Mouse (Mus musculus): ENCODE measurements around the gene Dcn.

Dcn gene

DNA sequence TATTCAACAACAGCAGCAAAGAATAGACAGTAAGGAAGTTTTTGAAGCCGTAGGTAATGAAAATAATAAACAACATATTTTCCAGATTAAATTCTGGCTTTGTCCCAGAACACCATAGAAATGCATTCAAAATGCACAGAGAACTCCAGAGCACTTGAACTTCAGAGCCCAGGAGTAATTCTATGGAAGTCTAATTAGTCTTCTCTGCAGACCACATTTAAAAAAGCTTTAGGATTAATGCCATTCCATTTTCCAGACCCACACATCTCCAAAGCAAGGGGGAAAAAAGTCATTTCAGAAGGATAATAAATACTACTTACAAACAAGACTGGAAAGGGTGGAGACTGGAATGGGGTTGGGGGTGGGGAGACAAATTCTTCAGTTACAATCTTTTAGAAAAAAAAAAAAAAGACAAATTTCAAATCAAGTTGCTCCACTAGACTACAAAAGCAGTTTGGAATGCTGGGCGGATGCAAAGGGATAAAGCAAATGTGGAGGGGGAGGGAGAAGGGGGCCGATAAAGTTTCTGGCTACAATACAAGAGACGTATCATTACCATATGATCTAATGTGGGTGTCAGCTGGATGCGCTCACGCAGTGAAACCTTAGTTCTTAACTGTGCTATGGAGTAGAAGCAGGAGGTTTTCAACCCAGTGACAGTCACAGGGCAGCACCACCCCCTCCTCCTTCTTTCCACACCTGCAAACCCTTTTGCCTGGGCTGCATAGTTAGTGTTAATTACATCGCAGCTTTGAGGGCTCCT, at the start of gene Dcn:
Gene Dcn, plus strand, starts transcription at position 606 of the 763 bp plus-strand sequence.
- DNase-seq (ENCODE audit: low read depth): no peak

GRCm38 (mm10) chr10:97436662-97437061, 42.7 kb upstream of the Dcn start:
- no peak for DNase-seq (ENCODE audit: low read depth)

DNA sequence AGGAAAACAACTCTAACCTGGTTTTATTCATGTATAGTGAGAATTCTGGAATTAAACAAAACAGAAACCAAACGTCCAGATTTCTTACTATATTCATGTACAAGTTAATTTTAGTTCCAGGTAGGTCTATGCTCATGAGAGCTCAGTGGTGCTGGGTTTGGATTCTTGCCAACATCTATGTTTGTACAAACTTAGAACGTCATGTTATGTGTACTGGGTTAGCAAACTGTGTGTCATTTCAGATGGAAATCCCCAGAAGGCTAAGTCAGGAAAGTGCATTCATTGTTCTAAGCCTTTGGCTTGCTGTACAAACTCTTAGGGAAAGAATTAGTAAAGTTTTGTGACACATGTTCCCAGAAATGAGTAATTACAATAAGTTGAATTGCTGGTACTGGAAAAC, 37.1 kb upstream of the Dcn start:
- DNase-seq (ENCODE audit: low read depth): no peak

DNA sequence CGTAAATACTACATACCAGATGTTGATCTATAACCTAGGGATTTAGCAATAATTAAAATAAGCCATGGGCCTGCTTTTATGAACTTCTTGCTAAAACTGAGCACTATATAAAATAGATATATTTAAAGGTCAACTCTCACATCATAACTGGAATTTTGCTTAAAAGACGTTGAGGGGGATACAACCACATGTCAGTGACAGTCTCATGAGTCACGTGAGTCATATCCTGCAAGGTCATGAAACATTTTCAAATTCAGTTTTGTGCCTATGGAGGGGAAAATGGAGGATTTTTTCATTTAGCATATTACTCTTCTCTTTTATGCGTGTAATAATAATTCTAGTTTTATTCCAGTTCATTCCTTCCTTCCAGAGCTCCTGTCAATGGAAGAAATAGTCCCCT, 32.9 kb upstream of the Dcn start:
- DNase-seq (ENCODE audit: low read depth): no peak

GRCm38 (mm10) chr10:97452886-97453285, 26.5 kb upstream of the Dcn start:
- DNase-seq (ENCODE audit: low read depth): no peak

GRCm38 (mm10) chr10:97453529-97453928, 25.9 kb upstream of the Dcn start:
- no peak for DNase-seq (ENCODE audit: low read depth)

- no peak for DNase-seq (ENCODE audit: low read depth)
Measured at GRCm38 (mm10) chr10:97456993-97457392, 22.4 kb upstream of the Dcn start.

DNA sequence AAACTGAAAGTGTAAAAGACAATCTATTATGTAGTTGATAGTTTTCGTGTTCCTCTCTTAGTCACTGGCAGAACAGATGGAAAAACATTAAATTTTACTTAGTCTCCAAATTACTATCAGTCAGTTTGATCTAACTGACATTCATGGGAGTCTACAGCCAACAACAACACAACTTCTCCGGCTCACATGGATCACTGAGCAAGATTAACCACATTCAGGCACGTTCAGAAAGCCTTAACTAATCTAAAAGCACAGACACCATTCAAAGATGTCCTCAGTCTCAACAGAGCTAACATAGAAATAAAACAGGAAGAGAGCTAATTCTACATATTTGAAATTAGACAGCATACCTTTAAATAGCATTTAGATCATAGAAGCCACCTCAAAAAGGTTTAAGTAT, 12.6 kb upstream of the Dcn start:
- DNase-seq (ENCODE audit: low read depth): no peak

GRCm38 (mm10) chr10:97469411-97470140, 9.8 kb upstream of the Dcn start:
- no peak for DNase-seq (ENCODE audit: low read depth)

GRCm38 (mm10) chr10:97475460-97475859, 3.9 kb upstream of the Dcn start:
- no peak for DNase-seq (ENCODE audit: low read depth)

DNA sequence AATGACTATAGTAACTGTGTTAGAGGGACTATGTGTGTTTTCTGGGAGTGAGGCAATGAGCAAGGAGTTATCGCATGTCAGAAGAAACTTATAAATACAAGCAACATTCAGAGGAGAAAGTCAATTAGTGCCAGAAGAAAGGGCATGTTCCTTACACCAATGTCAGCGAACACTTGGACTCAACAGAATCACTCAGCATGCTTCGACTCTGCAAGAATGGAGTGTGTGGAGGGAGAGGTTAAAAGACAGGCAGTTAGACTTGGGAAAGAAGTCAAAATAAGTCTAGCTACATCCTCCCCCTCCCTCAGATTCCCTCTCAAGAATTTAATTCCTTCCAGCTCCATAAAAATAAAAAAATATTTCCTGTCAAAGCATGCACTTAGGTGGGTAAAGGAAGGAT, 1.1 kb upstream of the Dcn start:
- no peak for DNase-seq (ENCODE audit: low read depth)

DNA sequence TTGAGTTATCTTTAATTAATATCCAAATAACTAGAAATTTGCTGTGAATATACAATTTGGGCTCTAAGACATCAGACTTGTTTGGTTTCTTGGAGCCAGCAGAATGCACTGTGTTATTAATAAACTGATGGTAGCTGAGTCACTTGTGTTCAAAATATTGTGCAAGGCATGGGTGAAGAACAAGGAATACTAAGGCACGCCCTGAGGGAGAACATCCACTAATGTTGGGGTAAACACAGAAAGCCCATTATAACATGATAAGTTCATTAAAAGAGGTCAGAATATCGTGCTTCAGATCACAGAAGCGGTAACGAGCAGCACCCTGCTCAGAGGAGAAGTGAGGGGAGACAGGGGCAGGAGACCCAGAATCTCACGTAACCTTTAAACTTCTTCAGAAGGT, 2.7 kb downstream of the Dcn start:
- no peak for DNase-seq (ENCODE audit: low read depth)

GRCm38 (mm10) chr10:97484049-97484448, 4.6 kb downstream of the Dcn start:
- DNase-seq (ENCODE audit: low read depth): no peak

- DNase-seq (ENCODE audit: low read depth): no peak
Measured at GRCm38 (mm10) chr10:97485151-97485550, 5.7 kb downstream of the Dcn start.

GRCm38 (mm10) chr10:97486085-97486484, 6.7 kb downstream of the Dcn start:
- no peak for DNase-seq (ENCODE audit: low read depth)

GRCm38 (mm10) chr10:97487269-97487989, 8.0 kb downstream of the Dcn start:
- no peak for DNase-seq (ENCODE audit: low read depth)

GRCm38 (mm10) chr10:97492367-97492980, 13.1 kb downstream of the Dcn start:
- no peak for DNase-seq (ENCODE audit: low read depth)

GRCm38 (mm10) chr10:97497646-97498045, 18.2 kb downstream of the Dcn start:
- DNase-seq (ENCODE audit: low read depth): no peak

- DNase-seq (ENCODE audit: low read depth): no peak
Measured at GRCm38 (mm10) chr10:97523366-97523765, 44.0 kb downstream of the Dcn start.

DNA sequence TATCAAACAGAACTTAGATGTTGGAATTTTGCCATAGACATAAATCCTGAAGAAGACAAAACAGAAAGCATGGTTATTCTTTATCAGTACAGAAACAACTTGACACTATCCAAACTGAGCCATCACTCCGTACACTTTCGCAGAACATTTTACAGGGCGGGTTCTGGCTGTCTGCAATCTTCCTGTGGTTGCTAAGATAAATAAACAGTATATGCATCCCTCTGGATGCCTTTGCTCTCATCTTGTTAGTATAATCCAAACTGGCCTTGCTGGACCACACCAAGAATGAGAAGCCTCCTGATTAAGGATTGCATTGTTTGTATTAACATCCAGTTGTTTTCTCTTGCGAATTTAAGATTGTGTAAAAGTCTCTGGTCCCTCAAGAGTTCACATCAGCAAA, 56.3 kb downstream of the Dcn start:
- no peak for DNase-seq (ENCODE audit: low read depth)

DNA sequence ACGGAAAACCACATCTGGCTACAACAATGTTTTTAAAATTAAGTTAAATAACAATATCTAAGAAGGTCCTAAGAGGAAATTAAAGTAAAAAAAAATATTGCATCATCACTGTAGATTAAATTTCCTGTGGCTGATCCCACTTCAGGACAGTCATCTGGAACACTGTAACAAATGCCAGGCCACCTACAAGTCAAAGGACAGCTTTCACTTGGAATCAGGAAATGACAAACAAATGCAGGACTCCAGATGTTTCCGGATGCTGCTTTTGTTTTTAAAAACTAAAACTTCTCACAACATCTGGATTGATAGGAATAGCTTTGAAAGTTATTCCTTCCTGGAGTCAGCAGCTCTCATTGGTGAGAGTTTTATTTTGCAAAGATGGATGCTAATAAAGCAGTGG, 57.5 kb downstream of the Dcn start:
- no peak for DNase-seq (ENCODE audit: low read depth)

- no peak for DNase-seq (ENCODE audit: low read depth)
Measured at GRCm38 (mm10) chr10:97538202-97538601, 58.8 kb downstream of the Dcn start.

GRCm38 (mm10) chr10:97547740-97548139, 68.3 kb downstream of the Dcn start:
- DNase-seq (ENCODE audit: low read depth): no peak
